Mouse (Mus musculus) erythroblast, adult 5-6 weeks (primary cell): ENCODE results near the gene Postn. TPM values are rescaled to one million over a fixed set of nuclear protein-coding genes. Genes with fewer than 3 reads are reported as not detected.

Experiments used
- ATAC-seq: replicated peaks from 2 replicates; pipeline ENCODE4 v1.8.0; 2016; ENCODE audit warnings: moderate number of reproducible peaks, mild to moderate bottlenecking, moderate TSS enrichment, inconsistent platforms; ENCODE audit not compliant: poor library complexity, low FRiP score, severe bottlenecking
- total RNA-seq, 2 experiments: library from RNA; stranded (forward) in 1 of 2; stranded (reverse) in 1 of 2; fragments of 150-400 nt in 1 of 2; fragments of 200-764, 138-1000 nt in 1 of 2; gene quantifications; 2 replicates each; pipeline versions ENCODE4 v1.2.3 to v1.2.4; 2015 to 2017; ENCODE audit warnings: low replicate concordance in 2 of 2

The Postn gene
- total RNA-seq (2015; ENCODE audit: low replicate concordance): not detected in 2 replicates
- total RNA-seq (2017; ENCODE audit: low replicate concordance): not detected in 2 replicates

DNA sequence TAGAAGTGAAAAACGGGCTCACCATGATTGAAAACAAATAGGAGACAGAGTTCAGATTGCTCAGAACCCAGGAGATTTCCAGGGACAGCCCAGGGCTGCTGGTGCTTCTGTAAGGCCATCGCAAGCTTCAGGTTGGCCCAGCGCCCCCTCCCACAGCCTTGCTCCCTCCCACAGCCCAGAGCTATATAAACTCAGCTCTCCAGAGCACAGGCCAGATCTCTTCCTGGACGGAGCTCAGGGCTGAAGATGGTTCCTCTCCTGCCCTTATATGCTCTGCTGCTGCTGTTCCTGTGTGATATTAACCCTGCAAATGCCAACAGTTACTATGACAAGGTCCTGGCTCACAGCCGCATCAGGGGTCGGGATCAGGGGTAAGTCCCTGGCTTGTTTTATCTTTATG, at the start of gene Postn:
Gene Postn, plus strand, starts transcription at position 213 of the 400 bp plus-strand sequence.
- no peak for ATAC-seq

DNA sequence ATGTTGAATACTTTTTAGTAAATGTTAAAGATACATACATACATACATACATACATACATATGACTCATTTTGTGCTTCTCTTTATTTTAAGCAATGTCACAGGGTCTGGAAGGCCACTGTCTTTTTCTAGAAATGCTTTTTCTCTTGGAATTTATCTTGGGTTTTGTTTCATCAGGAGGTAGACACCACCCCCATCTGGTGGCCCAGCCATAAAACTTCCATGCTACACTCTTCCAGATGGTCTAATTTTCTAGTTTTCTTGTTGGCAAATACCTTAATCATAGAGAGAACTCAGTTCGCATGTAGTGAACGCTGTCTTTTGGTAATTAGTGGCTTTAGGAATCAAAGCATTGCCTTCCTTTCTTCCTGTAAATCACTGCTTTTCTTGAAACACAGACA, 46.9 kb upstream of the Postn start:
- ATAC-seq: no peak

- no peak for ATAC-seq
Observed at GRCm38 (mm10) chr3:54352891-54353652, 7.8 kb upstream of the Postn start.

DNA sequence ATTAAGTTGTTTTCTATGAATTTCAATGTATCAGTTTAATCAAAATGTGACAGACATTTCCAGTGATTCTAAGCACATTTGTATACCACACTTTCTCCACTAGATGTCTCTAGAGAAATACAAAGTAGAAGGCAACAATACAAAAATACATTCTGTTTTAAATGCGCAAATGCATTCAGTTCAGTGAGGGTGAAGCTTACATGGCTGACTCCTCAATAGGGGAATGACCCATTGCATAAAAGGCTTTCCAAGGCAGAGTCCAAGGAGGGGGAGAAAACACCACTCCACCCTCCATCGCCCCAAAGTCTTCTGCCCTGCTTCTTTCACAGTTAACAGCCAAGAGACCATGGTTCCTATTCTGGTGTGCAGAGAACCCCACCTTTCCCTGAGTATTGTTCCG, 3.3 kb upstream of the Postn start:
- no peak for ATAC-seq

DNA sequence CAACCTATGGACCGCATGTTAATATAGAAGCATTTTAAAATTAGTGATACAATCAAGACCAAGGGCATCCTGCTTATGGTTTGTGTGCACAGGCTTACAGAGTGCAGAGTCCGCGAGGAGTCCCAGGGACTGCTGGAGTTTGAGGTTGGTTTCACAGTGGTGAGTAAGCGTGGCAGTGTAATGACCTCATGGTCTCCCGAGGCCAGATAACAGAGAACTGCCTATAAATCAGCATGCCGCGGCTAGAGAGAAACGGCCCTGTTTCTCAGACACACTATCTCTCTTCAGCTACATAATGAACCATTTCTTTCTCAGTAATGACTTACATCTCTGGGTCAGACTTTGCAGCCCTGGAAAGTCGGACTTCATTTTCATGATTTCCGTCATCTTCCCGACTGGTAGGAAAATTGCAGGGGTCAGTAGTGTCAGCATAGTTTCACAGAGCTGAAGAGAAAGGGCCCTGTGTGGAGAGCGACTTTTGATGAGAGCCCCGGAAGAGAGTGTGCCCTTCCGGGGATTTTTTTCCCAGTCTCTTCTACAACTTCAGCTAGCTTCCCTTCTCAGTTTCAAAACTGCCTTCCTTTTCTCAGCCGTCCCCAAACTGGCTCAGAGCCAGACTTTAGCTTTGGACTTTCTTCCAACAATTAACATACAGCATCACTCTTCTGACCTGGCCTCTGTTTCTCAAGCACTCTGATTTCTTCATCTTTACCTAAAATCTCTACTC, 2.3 kb upstream of the Postn start:
- ATAC-seq: no peak

DNA sequence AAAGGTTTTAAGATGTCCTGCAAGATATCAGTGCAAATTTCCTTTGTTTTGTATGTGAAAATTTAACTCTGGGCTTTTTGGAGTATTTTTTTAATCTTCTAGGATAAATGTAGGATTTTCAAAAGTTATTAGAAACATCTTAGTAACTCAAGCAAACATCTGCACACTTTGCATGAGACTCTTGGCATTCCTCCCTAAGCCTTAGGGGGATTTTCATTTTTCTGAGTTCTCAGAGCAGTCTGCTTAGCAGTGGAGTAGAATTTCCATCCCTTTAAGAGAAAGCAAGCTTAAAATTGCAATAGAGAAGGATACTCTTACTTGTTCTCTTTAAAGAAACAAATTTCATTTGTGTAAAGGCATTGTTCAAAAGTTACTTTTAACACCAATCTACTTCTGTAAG, 747 bp downstream of the Postn start:
- ATAC-seq: no peak

DNA sequence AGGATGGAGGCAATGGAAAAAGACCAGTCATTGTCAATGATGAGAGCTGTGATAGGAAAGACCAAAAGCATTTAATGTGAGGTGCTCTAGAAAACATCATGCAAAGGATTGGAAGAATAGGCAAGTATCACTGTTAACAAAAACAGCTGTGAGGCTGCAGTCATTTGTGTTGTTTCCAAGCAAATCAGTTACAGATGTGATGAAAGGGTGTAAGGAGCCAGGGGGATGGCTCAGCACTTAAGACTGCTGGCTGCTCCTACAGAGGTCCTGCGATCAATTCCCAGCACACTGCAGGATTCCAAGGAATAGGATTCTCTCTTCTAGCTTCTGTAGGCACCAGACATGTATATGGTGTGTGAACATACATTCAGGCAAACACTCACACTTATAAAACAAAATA, 10.1 kb downstream of the Postn start:
- no peak for ATAC-seq

- ATAC-seq: no peak
Observed at GRCm38 (mm10) chr3:54372625-54373024, 11.7 kb downstream of the Postn start.

GRCm38 (mm10) chr3:54376014-54376413, 15.1 kb downstream of the Postn start:
- no peak for ATAC-seq

DNA sequence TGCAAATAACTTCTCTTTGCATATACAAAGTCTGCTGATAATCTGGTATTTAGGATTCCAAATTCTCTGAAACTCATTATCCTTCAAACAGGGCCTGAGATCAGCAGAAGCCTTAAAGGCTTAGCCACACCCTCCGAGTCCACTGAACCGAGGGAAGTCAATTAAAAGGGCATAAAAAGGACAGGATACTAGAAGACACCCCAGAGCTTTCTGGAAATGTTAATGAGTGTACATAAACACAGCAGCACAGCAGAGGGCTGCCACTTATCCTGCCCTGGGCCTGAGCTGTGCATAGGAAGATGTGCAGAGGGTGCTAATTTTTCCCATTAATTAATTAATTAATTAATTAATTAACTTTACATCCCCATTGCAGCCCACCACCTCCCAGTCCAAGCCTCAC, 16.7 kb downstream of the Postn start:
- ATAC-seq: no peak

GRCm38 (mm10) chr3:54378135-54378534, 17.2 kb downstream of the Postn start:
- ATAC-seq: no peak

- no peak for ATAC-seq
Observed at GRCm38 (mm10) chr3:54379981-54380380, 19.1 kb downstream of the Postn start.

DNA sequence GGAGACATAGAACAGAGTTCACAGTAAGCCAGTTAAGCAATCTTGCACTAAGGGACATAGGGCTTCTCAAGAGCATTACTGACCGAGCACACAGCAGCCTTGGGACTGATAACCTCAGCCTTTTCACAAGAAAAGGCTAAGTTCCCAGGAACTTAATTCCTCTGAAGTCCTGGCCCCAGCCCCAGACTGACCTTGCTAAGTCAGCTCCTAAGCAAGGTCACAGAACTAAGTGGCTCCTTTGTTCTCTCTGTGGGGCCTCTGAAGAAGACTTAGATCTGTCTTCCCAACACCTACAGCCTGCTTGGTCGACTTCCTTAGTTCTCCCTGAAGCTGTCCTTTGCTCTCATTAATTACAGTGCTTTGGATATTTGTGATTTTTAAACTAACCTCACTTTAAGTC, 38.4 kb downstream of the Postn start:
- ATAC-seq: no peak

DNA sequence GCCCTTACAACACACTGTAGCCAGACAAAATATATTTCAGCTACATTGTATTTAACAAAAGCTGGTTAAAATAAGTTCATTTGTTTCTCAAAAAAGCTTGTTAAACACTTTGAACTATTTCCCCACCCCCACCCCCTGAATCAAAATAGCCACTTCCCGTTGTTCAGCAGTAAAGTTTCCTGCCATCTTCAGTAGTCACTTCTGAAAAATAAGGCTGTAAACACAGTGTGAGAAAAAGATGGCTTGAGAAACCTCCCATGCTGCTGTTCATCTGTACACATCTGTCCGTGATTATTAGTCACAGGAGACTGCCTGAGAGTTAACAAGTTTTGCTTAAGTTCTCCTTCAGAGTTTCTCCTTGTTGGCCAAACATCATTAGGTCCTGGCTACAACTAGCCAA, 39.0 kb downstream of the Postn start:
- ATAC-seq: no peak

DNA sequence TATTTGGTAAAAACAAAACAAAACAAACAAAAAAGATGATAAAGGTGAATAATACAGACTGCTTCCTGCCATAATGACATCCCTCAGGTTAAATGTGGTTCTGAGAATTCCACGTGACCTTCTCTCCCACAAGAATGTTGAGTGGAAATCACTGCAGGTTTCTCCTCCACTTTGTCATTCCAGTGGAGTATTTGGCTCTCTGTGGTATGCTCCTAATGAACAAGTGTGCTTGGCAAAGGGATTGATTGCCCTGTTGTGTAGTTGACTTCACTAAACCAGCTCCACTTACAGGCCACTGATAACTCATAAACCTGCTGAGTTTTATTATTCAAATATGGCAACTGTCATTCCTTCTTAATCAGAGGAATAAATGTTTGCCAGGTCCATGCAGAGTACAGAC, 39.7 kb downstream of the Postn start:
- ATAC-seq: no peak

- ATAC-seq: no peak
Observed at GRCm38 (mm10) chr3:54401706-54402105, 40.8 kb downstream of the Postn start.

DNA sequence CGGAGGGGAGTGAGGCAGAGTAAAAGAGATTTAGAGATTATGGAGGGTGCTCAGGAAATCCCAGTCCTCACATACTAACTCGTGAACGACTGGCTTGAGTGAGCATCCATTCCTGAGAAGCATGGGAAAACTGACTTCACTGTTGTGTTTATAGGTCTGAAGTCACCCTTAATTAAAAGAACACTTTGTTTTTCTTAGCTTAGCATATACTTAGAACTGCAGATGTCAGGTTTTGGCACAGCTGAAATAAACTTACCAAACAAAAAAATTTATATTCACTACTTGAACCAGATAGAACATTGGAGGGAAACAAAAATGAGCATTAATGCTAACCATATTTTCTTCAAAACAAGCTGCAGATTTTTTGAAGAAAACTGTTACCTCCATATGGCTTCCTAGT, 42.9 kb downstream of the Postn start:
- ATAC-seq: no peak

DNA sequence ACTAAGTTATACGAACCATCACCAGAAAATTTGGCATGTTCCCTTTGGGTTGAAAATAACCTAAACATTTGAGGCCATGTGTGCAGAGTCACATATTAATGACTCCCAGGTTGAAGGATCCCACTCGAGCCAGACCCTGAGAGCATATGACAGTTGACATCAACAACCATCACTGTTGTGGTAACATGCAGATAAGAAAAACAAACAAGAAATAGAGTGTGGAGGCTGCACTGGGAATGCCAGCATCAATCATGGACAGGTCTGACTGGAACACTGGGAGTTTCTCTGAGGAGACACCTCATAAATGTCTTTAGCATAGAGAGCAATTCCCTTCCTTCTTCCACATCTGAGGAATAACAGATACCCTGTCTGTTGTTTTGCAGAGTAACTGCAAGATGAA, 45.7 kb downstream of the Postn start:
- no peak for ATAC-seq

DNA sequence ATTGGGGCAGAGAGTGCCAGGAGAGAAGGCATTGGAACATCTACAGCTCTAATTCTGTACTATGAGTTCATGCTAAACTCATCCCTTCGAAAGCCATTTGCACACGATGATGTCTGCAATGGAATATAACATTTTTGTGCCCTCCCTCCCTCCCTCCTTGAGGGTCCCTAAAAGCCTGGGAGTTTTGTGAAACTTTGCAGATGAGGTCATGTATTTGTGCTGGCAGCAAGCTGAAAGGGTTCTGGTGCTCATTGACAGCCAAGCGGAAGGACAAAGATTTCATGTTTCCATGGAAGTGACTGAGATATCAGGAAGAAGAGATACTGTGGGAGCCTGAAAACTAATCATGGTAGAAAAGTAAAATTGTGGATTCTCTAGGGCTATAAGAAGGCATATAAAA, 50.1 kb downstream of the Postn start:
- ATAC-seq: no peak

GRCm38 (mm10) chr3:54412885-54413583, 52.1 kb downstream of the Postn start:
- no peak for ATAC-seq

DNA sequence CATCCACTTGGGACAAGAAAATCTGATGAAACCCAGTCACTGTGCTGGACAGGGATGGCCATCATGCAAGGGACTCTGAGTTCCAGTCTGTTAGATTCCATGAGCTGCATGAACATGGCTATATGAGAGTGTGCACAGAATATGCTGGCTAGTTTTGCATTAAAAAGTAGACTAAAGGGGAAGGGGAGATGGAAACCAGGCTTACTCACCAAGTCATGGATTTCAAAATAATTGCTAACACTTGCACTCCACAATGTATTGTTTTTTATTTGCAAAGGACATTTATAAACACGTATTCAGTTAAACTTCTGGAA, 52.6 kb downstream of the Postn start:
- ATAC-seq: no peak
